Mouse (Mus musculus) ES-Bruce4 (cell line): ENCODE data around the gene Dlk1. TPM values are rescaled to one million over a fixed set of nuclear protein-coding genes. Genes with fewer than 3 reads are reported as not detected.

Source experiments
- H3K27ac ChIP-seq: 2 replicates; pipeline ENCODE4 v1.5.1; 2012; ENCODE audit warnings: low read length, inconsistent platforms; ENCODE audit not compliant: insufficient read depth
- H3K27me3 ChIP-seq: 2 replicates; pipeline ENCODE4 v1.6.1; 2012; ENCODE audit warnings: mild to moderate bottlenecking, low read length, inconsistent platforms; ENCODE audit not compliant: control insufficient read depth, poor library complexity, insufficient read depth, severe bottlenecking
- H3K36me3 ChIP-seq: 2 replicates; pipeline ENCODE4 v1.6.1; 2012; ENCODE audit warnings: inconsistent platforms, mild to moderate bottlenecking, low read length, moderate library complexity; ENCODE audit not compliant: control insufficient read depth, poor library complexity, insufficient read depth, severe bottlenecking
- H3K4me1 ChIP-seq: one replicate; pipeline ENCODE4 v1.8.1; 2011; ENCODE audit warnings: low read length; ENCODE audit not compliant: control insufficient read depth, insufficient read depth
- H3K4me3 ChIP-seq: 2 replicates; pipeline ENCODE4 v1.5.1; 2011; ENCODE audit warnings: low read depth, mild to moderate bottlenecking, low read length
- H3K9ac ChIP-seq: 2 replicates; pipeline ENCODE4 v1.6.1; 2012; ENCODE audit warnings: low read depth, mild to moderate bottlenecking, inconsistent platforms; ENCODE audit not compliant: poor library complexity, severe bottlenecking
- H3K9me3 ChIP-seq: replicated peaks from 2 replicates; pipeline ENCODE4 v1.6.1; 2012; ENCODE audit warnings: mild to moderate bottlenecking, low read length, inconsistent platforms; ENCODE audit not compliant: control insufficient read depth, poor library complexity, insufficient read depth, severe bottlenecking
- CTCF ChIP-seq: IDR thresholded peaks from one replicate; pipeline ENCODE4 v1.8.1; 2011; ENCODE audit warnings: low read depth, low read length
- EP300 ChIP-seq: IDR thresholded peaks from 2 replicates; pipeline ENCODE4 v1.6.1; 2011; ENCODE audit warnings: low read depth, low read length; ENCODE audit not compliant: insufficient read depth
- POLR2A ChIP-seq: IDR thresholded peaks from one replicate; pipeline ENCODE4 v1.8.1; 2011; ENCODE audit warnings: low read length; ENCODE audit not compliant: insufficient read depth
- polyA plus RNA-seq: library from polyadenylated mRNA; stranded (reverse); fragments of >200 nt; gene quantifications from 2 replicates; pipeline ENCODE4 v1.2.4, GENCODE M21; 2011; ENCODE audit warnings: low read depth; ENCODE audit not compliant: missing spikeins, insufficient read depth, insufficient read length

Dlk1 gene
- polyA plus RNA-seq, 1 experiment = 2.8 TPM

- Histone ChIP-seq H3K27me3 (no peaks in the 10 kb centered on the region), H3K9me3 (no peaks in the 10 kb centered on the region), H3K4me3 (no peak overlapping the region), H3K27ac (no peak overlapping the region), H3K9ac (no peak overlapping the region), H3K4me1 (no peaks in the 10 kb centered on the region), H3K36me3 (no peaks in the 10 kb centered on the region)
- TF ChIP-seq POLR2A (no peak), EP300 (no peak), CTCF (no peak)
These were observed 43.8 kb downstream of the Dlk1 start for GRCm38 (mm10) chr12:109496397-109496796.

- H3K4me3 ChIP-seq = no peak overlapping the region
- no peaks in the 10 kb centered on the region for H3K36me3 ChIP-seq
- TF ChIP-seq CTCF (no peak), EP300 (no peak)
- no peaks in the 10 kb centered on the region for H3K9me3 ChIP-seq
- no peak overlapping the region for H3K9ac ChIP-seq
- H3K27ac ChIP-seq = no peak overlapping the region
- no peaks in the 10 kb centered on the region for H3K4me1 ChIP-seq
- H3K27me3 ChIP-seq = no peaks in the 10 kb centered on the region
These were observed 48.4 kb downstream of the Dlk1 start for GRCm38 (mm10) chr12:109500992-109501391.

- Histone ChIP-seq H3K4me3 (no peak overlapping the region), H3K36me3 (no peaks in the 10 kb centered on the region), H3K27me3 (no peaks in the 10 kb centered on the region), H3K9me3 (no peaks in the 10 kb centered on the region), H3K9ac (no peak overlapping the region), H3K27ac (no peak overlapping the region), H3K4me1 (no peaks in the 10 kb centered on the region)
- TF ChIP-seq POLR2A (no peak), CTCF (no peak), EP300 (no peak)
These were observed 49.9 kb downstream of the Dlk1 start for GRCm38 (mm10) chr12:109502360-109503040.

- no peaks in the 10 kb centered on the region for H3K9me3 ChIP-seq
- no peaks in the 10 kb centered on the region for H3K36me3 ChIP-seq
- TF ChIP-seq POLR2A (no peak), EP300 (no peak), CTCF (no peak)
- no peaks in the 10 kb centered on the region for H3K27me3 ChIP-seq
- no peak overlapping the region for H3K27ac ChIP-seq
- H3K4me3 ChIP-seq = no peak overlapping the region
- no peaks in the 10 kb centered on the region for H3K4me1 ChIP-seq
- H3K9ac ChIP-seq = no peak overlapping the region
These were observed 55.1 kb downstream of the Dlk1 start for GRCm38 (mm10) chr12:109507693-109508092.

- H3K4me1 ChIP-seq = no peaks in the 10 kb centered on the region
- no peak overlapping the region for H3K4me3 ChIP-seq
- H3K27me3 ChIP-seq = no peaks in the 10 kb centered on the region
- TF ChIP-seq CTCF (no peak), EP300 (no peak), POLR2A (no peak)
- H3K9me3 ChIP-seq = no peaks in the 10 kb centered on the region
- no peaks in the 10 kb centered on the region for H3K36me3 ChIP-seq
- H3K27ac ChIP-seq = no peak overlapping the region
- H3K9ac ChIP-seq = no peak overlapping the region
These were observed 56.2 kb downstream of the Dlk1 start for GRCm38 (mm10) chr12:109508495-109509454.
